Mouse (Mus musculus): ENCODE data around the gene Gpat2. TPM values are rescaled to one million over a fixed set of nuclear protein-coding genes. Genes with fewer than 3 reads are reported as not detected.

The Gpat2 gene
- polyA plus RNA-seq, 1 experiment = 0.85 TPM

- WGBS = 40% methylated on average over 2 of the region's 2 CpGs
- Histone ChIP-seq H3K4me1 (replicated peaks; ENCODE audit: control insufficient read depth, insufficient read depth, low read length) (no peaks in the 10 kb centered on the region), H3K36me3 (ENCODE audit: control insufficient read depth, insufficient read depth, low read length) (no peaks in the 10 kb centered on the region), H3K4me3 (ENCODE audit: control insufficient read depth, insufficient read depth, low read length) (no peak overlapping the region), H3K27me3 (ENCODE audit: control insufficient read depth, insufficient read depth, low read length) (no peaks in the 10 kb centered on the region), H3K27ac (ENCODE audit: control insufficient read depth, insufficient read depth, low read length) (no peak overlapping the region)
- DNase-seq = peak; percentile 48
- TF ChIP-seq CTCF (IDR thresholded peaks at IDR 0.05; ENCODE audit: borderline replicate concordance, control insufficient read depth, extremely low read depth, insufficient read depth, low read length, poor library complexity) (no peak; the same call in 1 of the 2 replicates), POLR2A (IDR thresholded peaks at IDR 0.05; ENCODE audit: control insufficient read depth, extremely low read depth, insufficient read depth, low read length, poor library complexity) (no peak)
Measured at GRCm38 (mm10) chr2:127435135-127435534, 10.1 kb downstream of the Gpat2 start.

- 97% methylated on average over 2 of the region's 2 CpGs for WGBS
- no peak overlapping the region for H3K27ac ChIP-seq (ENCODE audit: control insufficient read depth, insufficient read depth, low read length)
Measured at GRCm38 (mm10) chr2:127435554-127435953, 10.6 kb downstream of the Gpat2 start.

GRCm38 (mm10) chr2:127437697-127438096 is 12.7 kb downstream of the Gpat2 start:
- DNase-seq = no peak
- TF ChIP-seq POLR2A (IDR thresholded peaks at IDR 0.05; ENCODE audit: control insufficient read depth, extremely low read depth, insufficient read depth, low read length, poor library complexity) (no peak), CTCF (IDR thresholded peaks at IDR 0.05; ENCODE audit: borderline replicate concordance, control insufficient read depth, extremely low read depth, insufficient read depth, low read length, poor library complexity) (no peak)
- no peaks in the 10 kb centered on the region for H3K4me1 ChIP-seq (replicated peaks; ENCODE audit: control insufficient read depth, insufficient read depth, low read length)
- H3K27ac ChIP-seq (ENCODE audit: control insufficient read depth, insufficient read depth, low read length) = no peak overlapping the region
- WGBS = 95% methylated on average over 5 of the region's 5 CpGs
- H3K36me3 ChIP-seq (ENCODE audit: control insufficient read depth, insufficient read depth, low read length) = no peaks in the 10 kb centered on the region
- no peak overlapping the region for H3K4me3 ChIP-seq (ENCODE audit: control insufficient read depth, insufficient read depth, low read length)
- H3K27me3 ChIP-seq (ENCODE audit: control insufficient read depth, insufficient read depth, low read length) = no peaks in the 10 kb centered on the region

More at GRCm38 (mm10) chr2:127435554-127435953, 10.6 kb downstream of the Gpat2 start:
- Histone ChIP-seq H3K27me3 (ENCODE audit: control insufficient read depth, insufficient read depth, low read length) (no peaks in the 10 kb centered on the region), H3K4me3 (ENCODE audit: control insufficient read depth, insufficient read depth, low read length) (no peak overlapping the region), H3K4me1 (replicated peaks; ENCODE audit: control insufficient read depth, insufficient read depth, low read length) (no peaks in the 10 kb centered on the region), H3K36me3 (ENCODE audit: control insufficient read depth, insufficient read depth, low read length) (no peaks in the 10 kb centered on the region)
- no peak for DNase-seq
- TF ChIP-seq CTCF (IDR thresholded peaks at IDR 0.05; ENCODE audit: borderline replicate concordance, control insufficient read depth, extremely low read depth, insufficient read depth, low read length, poor library complexity) = no peak
- no peak for TF ChIP-seq POLR2A (IDR thresholded peaks at IDR 0.05; ENCODE audit: control insufficient read depth, extremely low read depth, insufficient read depth, low read length, poor library complexity)

- no peaks in the 10 kb centered on the region for H3K27me3 ChIP-seq (ENCODE audit: control insufficient read depth, insufficient read depth, low read length)
- H3K4me3 ChIP-seq (ENCODE audit: control insufficient read depth, insufficient read depth, low read length) = peak within 1 kb of the TSS; percentile 85
- H3K36me3 ChIP-seq (ENCODE audit: control insufficient read depth, insufficient read depth, low read length) = no peaks in the 10 kb centered on the region
- no peak within 1 kb of the TSS for H3K27ac ChIP-seq (ENCODE audit: control insufficient read depth, insufficient read depth, low read length)
- peaks cover 7% of the 10 kb centered on the region for H3K4me1 ChIP-seq (replicated peaks; ENCODE audit: control insufficient read depth, insufficient read depth, low read length)
- peak; percentile 85 for DNase-seq
- TF ChIP-seq POLR2A (IDR thresholded peaks at IDR 0.05; ENCODE audit: control insufficient read depth, extremely low read depth, insufficient read depth, low read length, poor library complexity) = no peak
- TF ChIP-seq CTCF (IDR thresholded peaks at IDR 0.05; ENCODE audit: borderline replicate concordance, control insufficient read depth, extremely low read depth, insufficient read depth, low read length, poor library complexity) = peak; percentile 36; the same call in 1 of the 2 replicates
- 4% methylated on average over 37 of the region's 37 CpGs for WGBS
Measured at GRCm38 (mm10) chr2:127444055-127444789, 19.2 kb downstream of the Gpat2 start, which contains the start of gene Fahd2a. Gene Fahd2a (minus strand): TSS chr2:127444565.

GRCm38 (mm10) chr2:127446847-127447246 is 21.8 kb downstream of the Gpat2 start:
- Histone ChIP-seq H3K27me3 (ENCODE audit: control insufficient read depth, insufficient read depth, low read length) (no peaks in the 10 kb centered on the region), H3K36me3 (ENCODE audit: control insufficient read depth, insufficient read depth, low read length) (no peaks in the 10 kb centered on the region), H3K4me3 (ENCODE audit: control insufficient read depth, insufficient read depth, low read length) (no peak overlapping the region), H3K4me1 (replicated peaks; ENCODE audit: control insufficient read depth, insufficient read depth, low read length) (peaks cover 7% of the 10 kb centered on the region), H3K27ac (ENCODE audit: control insufficient read depth, insufficient read depth, low read length) (no peak overlapping the region)
- WGBS = 58% methylated on average over 3 of the region's 3 CpGs
- TF ChIP-seq CTCF (IDR thresholded peaks at IDR 0.05; ENCODE audit: borderline replicate concordance, control insufficient read depth, extremely low read depth, insufficient read depth, low read length, poor library complexity) = no peak
- TF ChIP-seq POLR2A (IDR thresholded peaks at IDR 0.05; ENCODE audit: control insufficient read depth, extremely low read depth, insufficient read depth, low read length, poor library complexity) = no peak
- no peak for DNase-seq

- TF ChIP-seq CTCF (IDR thresholded peaks at IDR 0.05; ENCODE audit: borderline replicate concordance, control insufficient read depth, extremely low read depth, insufficient read depth, low read length, poor library complexity) (no peak), POLR2A (IDR thresholded peaks at IDR 0.05; ENCODE audit: control insufficient read depth, extremely low read depth, insufficient read depth, low read length, poor library complexity) (no peak)
- H3K27me3 ChIP-seq (ENCODE audit: control insufficient read depth, insufficient read depth, low read length) = no peaks in the 10 kb centered on the region
- WGBS = 78% methylated on average over 7 of the region's 7 CpGs
- no peaks in the 10 kb centered on the region for H3K4me1 ChIP-seq (replicated peaks; ENCODE audit: control insufficient read depth, insufficient read depth, low read length)
- H3K27ac ChIP-seq (ENCODE audit: control insufficient read depth, insufficient read depth, low read length) = no peak overlapping the region
- no peak for DNase-seq
- no peaks in the 10 kb centered on the region for H3K36me3 ChIP-seq (ENCODE audit: control insufficient read depth, insufficient read depth, low read length)
- H3K4me3 ChIP-seq (ENCODE audit: control insufficient read depth, insufficient read depth, low read length) = no peak overlapping the region
Measured at GRCm38 (mm10) chr2:127449691-127450090, 24.7 kb downstream of the Gpat2 start.

Data from thymus, adult 2 months (tissue).